Mouse (Mus musculus) large intestine, adult 2 months (tissue): ENCODE results near the gene Spert. TPM values are rescaled to one million over a fixed set of nuclear protein-coding genes. Genes with fewer than 3 reads are reported as not detected.

Source experiments
- polyA plus RNA-seq: library from polyadenylated mRNA; depleted of rRNA; stranded (reverse); fragments of >200 nt; gene quantifications from 2 replicates; pipeline ENCODE4 v1.2.3, GENCODE M21; 2012; rRNA removed

The Spert gene
- polyA plus RNA-seq, 1 experiment, result not detected

Other genes with a start within 250 kb of the Spert start
- gene Siah3, start 137.1 kb downstream of the Spert start, polyA plus RNA-seq, result 0.02 and 0.03 TPM in 2 replicates
- not detected in 2 replicates for gene Erich6b, start 49.1 kb upstream of the Spert start, polyA plus RNA-seq
- gene Cog3, start 161.4 kb upstream of the Spert start, polyA plus RNA-seq, result 9.8 and 12.9 TPM in 2 replicates
- gene Slc25a30, start 193.9 kb upstream of the Spert start, polyA plus RNA-seq, result 2.4 and 2.9 TPM in 2 replicates